Mouse (Mus musculus): Measurements from ENCODE around the gene Col15a1. TPM values are rescaled to one million over a fixed set of nuclear protein-coding genes. Genes with fewer than 3 reads are reported as not detected.

The Col15a1 gene
- polyA plus RNA-seq, 1 experiment from 2014 or later = 12.9 TPM

DNA sequence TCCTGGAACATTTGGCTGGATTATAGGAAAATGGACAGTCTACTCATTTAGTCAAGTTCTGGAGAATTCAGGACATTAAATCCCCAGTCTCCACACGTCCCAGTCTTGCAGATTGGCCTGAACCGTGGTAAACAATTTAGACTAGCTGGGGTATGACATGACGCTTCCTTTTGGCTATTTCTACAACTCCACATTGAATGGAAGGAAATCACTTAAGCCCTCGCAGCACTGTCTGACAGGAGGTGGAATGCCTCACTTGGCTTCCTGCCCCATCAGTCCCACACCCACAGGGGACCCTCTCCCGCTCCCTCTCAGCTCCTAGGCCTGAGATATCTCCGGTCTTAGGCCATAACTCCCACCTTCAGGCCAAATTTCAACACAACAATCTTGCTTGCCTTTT lies 2.1 kb upstream of the Col15a1 start:
- WGBS = 39% methylated on average over 6 of the region's 6 CpGs
- Histone ChIP-seq H3K27me3 (peaks cover 61% of the 10 kb centered on the region), H3K9ac (no peak overlapping the region), H3K4me2 (no peak overlapping the region), H3K4me1 (replicated peaks) (peaks cover 19% of the 10 kb centered on the region), H3K4me3 (no peak overlapping the region), H3K9me3 (replicated peaks) (no peaks in the 10 kb centered on the region), H3K36me3 (no peaks in the 10 kb centered on the region), H3K27ac (peak overlapping the region; percentile 22; the same call in 1 of the 2 replicates)
- ATAC-seq (replicated peaks; ENCODE audit: insufficient number of reproducible peaks, insufficient read depth, low FRiP score, low read depth) = peak; percentile 63

DNA sequence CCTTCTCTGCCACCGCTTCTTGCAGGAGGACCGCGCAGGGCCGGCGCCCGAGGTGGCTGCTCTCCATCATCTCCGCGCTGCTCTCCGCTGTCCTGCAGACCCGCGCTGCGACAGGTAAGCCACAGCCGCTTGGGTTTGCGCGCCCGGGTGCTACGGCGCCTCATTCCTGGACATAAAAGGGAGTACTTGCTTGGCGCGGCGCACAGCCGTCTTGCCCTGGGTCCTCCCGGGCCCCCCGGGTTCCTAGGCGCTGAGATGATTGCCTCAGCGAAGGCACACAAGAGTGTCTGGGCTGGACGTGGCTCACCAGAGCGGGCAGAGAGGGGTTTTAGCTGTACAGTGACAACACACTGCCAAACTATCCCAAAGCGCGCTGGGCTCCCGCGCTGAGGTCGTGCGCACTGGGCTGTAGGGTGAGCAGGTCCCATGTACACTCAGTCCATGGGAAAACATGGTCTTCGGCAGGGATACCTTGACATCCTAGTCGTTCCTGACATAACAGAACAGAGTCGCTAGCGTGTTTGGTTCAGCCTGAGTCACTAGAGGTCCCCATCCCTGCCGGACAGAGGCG lies 545 bp downstream of the Col15a1 start:
- Histone ChIP-seq H3K4me2 (peak overlapping the region; percentile 82), H3K27ac (no peak overlapping the region), H3K9ac (peak overlapping the region; percentile 51), H3K4me3 (peak overlapping the region; percentile 53), H3K9me3 (replicated peaks) (no peaks in the 10 kb centered on the region), H3K4me1 (replicated peaks) (peaks cover 19% of the 10 kb centered on the region), H3K36me3 (no peaks in the 10 kb centered on the region), H3K27me3 (peaks cover 61% of the 10 kb centered on the region)
- no peak for ATAC-seq (replicated peaks; ENCODE audit: insufficient number of reproducible peaks, insufficient read depth, low FRiP score, low read depth)
- WGBS = 2% methylated on average over 40 of the region's 40 CpGs

DNA sequence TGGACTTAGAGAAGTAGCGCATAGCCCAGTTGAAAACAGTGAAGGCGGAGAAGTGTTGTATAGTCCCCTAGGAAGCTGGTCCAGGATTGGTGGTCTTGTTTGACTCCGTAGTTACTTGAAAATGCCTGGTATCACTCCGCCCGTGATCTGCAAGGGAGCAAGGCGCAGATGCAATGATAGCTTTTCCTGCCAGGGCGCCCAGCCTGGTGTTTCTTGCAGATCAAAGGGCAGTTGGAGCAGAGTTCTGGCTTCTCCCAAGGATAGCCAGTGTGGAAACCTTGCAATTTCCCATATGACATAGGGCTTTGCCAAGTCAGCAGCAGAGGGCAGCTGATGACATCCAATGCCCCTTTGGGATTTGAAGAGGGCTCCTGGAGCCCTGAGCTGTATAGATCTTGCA lies 1.5 kb downstream of the Col15a1 start:
- H3K9ac ChIP-seq = no peak overlapping the region
- peak overlapping the region; percentile 53 for H3K4me3 ChIP-seq
- peak overlapping the region; percentile 82; the same call in 1 of the 2 replicates for H3K4me2 ChIP-seq
- no peaks in the 10 kb centered on the region for H3K9me3 ChIP-seq (replicated peaks)
- no peak overlapping the region for H3K27ac ChIP-seq
- no peak for ATAC-seq (replicated peaks; ENCODE audit: insufficient number of reproducible peaks, insufficient read depth, low FRiP score, low read depth)
- no peaks in the 10 kb centered on the region for H3K36me3 ChIP-seq
- peaks cover 60% of the 10 kb centered on the region for H3K27me3 ChIP-seq
- H3K4me1 ChIP-seq (replicated peaks) = peaks cover 16% of the 10 kb centered on the region
- WGBS = 70% methylated on average over 7 of the region's 7 CpGs

DNA sequence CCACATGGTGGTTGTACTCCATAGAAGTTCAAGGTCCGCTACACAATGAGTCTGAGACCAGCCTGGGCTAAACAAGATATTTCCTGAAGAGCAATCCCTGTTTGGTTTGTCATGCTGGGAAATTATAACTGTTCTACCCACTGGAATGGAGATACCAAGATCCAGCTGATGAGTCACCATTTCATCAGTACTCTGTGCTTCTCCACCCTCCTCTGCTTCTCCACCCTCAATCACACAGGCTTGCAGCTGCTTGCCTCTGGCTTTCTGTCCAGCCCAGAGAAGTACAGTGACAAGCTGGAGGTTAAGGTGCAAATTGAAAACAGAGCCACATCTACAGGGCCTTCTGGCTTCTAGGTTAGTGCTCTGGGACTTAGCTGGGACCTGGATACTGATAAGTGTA lies 10.9 kb downstream of the Col15a1 start:
- no peak for ATAC-seq (replicated peaks; ENCODE audit: insufficient number of reproducible peaks, insufficient read depth, low FRiP score, low read depth)
- no peaks in the 10 kb centered on the region for H3K27me3 ChIP-seq
- no peaks in the 10 kb centered on the region for H3K36me3 ChIP-seq
- no peak overlapping the region for H3K27ac ChIP-seq
- no peaks in the 10 kb centered on the region for H3K4me1 ChIP-seq (replicated peaks)
- no peak overlapping the region for H3K9ac ChIP-seq
- no peaks in the 10 kb centered on the region for H3K9me3 ChIP-seq (replicated peaks)
- WGBS = 97% methylated on average over 1 of the region's 1 CpGs
- no peak overlapping the region for H3K4me3 ChIP-seq
- H3K4me2 ChIP-seq = no peak overlapping the region

DNA sequence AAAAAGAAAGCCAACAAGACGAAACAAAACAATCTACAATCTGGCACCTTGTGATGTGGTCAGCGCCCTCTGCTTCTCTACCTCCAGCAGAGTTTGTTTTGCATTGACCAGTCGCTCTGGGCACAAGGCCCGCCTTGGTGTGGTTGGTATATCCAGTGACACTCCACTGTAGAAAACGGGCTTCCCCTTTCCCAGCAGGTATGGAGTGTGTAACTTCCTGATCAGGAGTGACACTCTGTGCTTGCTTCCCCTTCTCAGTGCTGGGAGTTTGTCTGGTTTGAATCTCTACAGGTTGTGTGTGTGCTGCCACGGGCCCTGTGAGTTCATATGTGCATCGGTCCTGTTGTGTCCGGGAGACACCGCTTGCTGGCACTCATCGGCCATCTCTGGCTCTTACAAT lies 11.4 kb downstream of the Col15a1 start:
- H3K27ac ChIP-seq = no peak overlapping the region
- H3K4me3 ChIP-seq = no peak overlapping the region
- no peak for ATAC-seq (replicated peaks; ENCODE audit: insufficient number of reproducible peaks, insufficient read depth, low FRiP score, low read depth)
- no peak overlapping the region for H3K4me2 ChIP-seq
- no peaks in the 10 kb centered on the region for H3K27me3 ChIP-seq
- no peak overlapping the region for H3K9ac ChIP-seq
- WGBS = 82% methylated on average over 10 of the region's 10 CpGs
- H3K36me3 ChIP-seq = no peaks in the 10 kb centered on the region
- no peaks in the 10 kb centered on the region for H3K4me1 ChIP-seq (replicated peaks)
- no peaks in the 10 kb centered on the region for H3K9me3 ChIP-seq (replicated peaks)

DNA sequence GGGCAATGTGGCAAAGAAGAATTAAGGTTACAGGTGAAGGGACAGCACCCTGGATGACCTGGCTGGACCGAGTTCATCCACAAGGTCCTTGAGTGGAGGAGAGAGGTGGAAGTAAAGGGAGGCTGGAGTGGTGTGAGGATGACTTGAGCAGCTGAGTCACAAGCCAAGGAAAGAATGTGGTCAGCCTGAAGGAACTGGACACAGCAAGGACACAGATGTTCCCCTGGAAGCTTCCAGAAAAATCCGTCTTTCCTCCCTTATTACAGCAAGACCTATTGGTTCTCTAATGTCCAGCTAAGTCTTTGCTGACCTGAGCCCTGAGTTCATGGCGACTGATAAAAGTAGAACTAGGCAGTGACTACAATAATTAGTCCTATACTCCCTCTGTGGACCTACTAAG lies 12.6 kb downstream of the Col15a1 start:
- WGBS = 81% methylated on average over 3 of the region's 3 CpGs
- Histone ChIP-seq H3K4me1 (replicated peaks) (no peaks in the 10 kb centered on the region), H3K4me2 (no peak overlapping the region), H3K36me3 (no peaks in the 10 kb centered on the region), H3K9me3 (replicated peaks) (no peaks in the 10 kb centered on the region), H3K9ac (no peak overlapping the region), H3K4me3 (no peak overlapping the region), H3K27me3 (no peaks in the 10 kb centered on the region), H3K27ac (no peak overlapping the region)
- ATAC-seq (replicated peaks; ENCODE audit: insufficient number of reproducible peaks, insufficient read depth, low FRiP score, low read depth) = no peak

DNA sequence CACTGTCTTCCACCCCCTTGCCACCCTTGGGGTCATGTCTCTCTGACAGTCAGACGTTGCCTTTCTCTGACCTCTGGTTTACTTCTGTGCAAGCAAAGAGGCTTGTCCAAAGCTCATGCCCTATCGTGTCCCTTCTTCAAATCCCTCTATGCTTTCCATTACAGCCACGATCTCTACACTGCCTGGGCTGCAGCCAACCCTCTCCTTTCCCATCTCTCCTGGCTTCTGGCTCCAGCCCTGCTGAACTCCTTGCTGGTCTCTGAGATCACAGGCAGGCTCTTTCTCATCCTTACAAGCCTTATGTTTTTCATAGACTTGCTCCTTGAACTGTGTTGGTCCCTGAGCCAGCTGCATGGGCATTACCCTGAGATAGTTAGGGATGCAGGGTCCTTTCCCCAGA lies 14.2 kb downstream of the Col15a1 start:
- H3K9ac ChIP-seq = no peak overlapping the region
- no peak overlapping the region for H3K27ac ChIP-seq
- no peaks in the 10 kb centered on the region for H3K9me3 ChIP-seq (replicated peaks)
- 60% methylated on average over 3 of the region's 3 CpGs for WGBS
- H3K4me2 ChIP-seq = no peak overlapping the region
- no peaks in the 10 kb centered on the region; the same call in 1 of the 2 replicates for H3K27me3 ChIP-seq
- peaks cover 6% of the 10 kb centered on the region for H3K4me1 ChIP-seq (replicated peaks)
- ATAC-seq (replicated peaks; ENCODE audit: insufficient number of reproducible peaks, insufficient read depth, low FRiP score, low read depth) = no peak
- H3K4me3 ChIP-seq = no peak overlapping the region
- no peaks in the 10 kb centered on the region for H3K36me3 ChIP-seq

DNA sequence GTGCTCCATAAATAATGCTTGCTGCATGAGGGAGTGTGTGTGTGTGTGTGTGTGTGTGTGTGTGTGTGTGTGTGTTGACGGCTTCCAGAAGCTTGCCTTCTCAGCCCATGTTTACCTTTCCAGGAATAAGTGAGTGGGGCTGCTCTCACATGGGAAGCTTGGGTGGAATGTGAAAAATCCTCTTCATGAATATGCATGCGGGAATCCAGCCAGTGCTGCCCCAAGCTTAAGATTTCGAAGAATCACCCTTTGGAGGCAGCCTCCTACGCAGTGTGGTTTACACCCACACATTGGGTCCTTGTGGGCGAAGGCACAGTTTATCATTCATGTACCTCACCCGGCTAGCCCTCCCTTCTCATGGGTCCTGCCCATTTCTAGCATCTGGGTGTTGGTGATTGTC lies 18.0 kb downstream of the Col15a1 start:
- Histone ChIP-seq H3K27ac (no peak overlapping the region), H3K36me3 (no peaks in the 10 kb centered on the region), H3K27me3 (no peaks in the 10 kb centered on the region; the same call in 1 of the 2 replicates), H3K4me1 (replicated peaks) (peaks cover 21% of the 10 kb centered on the region), H3K9ac (no peak overlapping the region), H3K4me2 (no peak overlapping the region), H3K4me3 (no peak overlapping the region), H3K9me3 (replicated peaks) (no peaks in the 10 kb centered on the region)
- WGBS = 59% methylated on average over 6 of the region's 6 CpGs
- no peak for ATAC-seq (replicated peaks; ENCODE audit: insufficient number of reproducible peaks, insufficient read depth, low FRiP score, low read depth)

DNA sequence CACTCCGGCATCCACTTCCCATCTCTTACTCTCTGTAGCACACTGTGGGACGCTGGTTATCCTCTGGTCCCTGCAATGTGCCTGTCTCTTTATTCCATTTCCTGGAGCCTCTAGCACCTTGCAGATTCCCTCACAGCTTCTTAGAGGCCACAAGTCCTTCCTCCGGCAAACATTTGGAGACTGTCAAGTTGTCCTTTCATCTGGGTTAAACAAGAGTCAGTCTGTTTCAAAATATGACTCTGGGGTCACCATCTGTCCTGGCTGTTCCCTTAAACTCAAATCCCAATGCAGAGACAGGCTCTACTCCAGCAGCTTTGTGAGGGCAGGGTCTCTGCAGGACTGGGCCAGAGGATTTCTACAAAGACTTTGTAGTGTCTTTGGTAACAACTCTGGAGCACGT lies 19.1 kb downstream of the Col15a1 start:
- Histone ChIP-seq H3K27me3 (no peaks in the 10 kb centered on the region; the same call in 1 of the 2 replicates), H3K4me3 (no peak overlapping the region), H3K4me2 (no peak overlapping the region), H3K36me3 (no peaks in the 10 kb centered on the region), H3K9ac (no peak overlapping the region), H3K9me3 (replicated peaks) (no peaks in the 10 kb centered on the region), H3K27ac (peak overlapping the region; percentile 42), H3K4me1 (replicated peaks) (peaks cover 21% of the 10 kb centered on the region)
- ATAC-seq (replicated peaks; ENCODE audit: insufficient number of reproducible peaks, insufficient read depth, low FRiP score, low read depth) = no peak
- 68% methylated on average over 4 of the region's 4 CpGs for WGBS

DNA sequence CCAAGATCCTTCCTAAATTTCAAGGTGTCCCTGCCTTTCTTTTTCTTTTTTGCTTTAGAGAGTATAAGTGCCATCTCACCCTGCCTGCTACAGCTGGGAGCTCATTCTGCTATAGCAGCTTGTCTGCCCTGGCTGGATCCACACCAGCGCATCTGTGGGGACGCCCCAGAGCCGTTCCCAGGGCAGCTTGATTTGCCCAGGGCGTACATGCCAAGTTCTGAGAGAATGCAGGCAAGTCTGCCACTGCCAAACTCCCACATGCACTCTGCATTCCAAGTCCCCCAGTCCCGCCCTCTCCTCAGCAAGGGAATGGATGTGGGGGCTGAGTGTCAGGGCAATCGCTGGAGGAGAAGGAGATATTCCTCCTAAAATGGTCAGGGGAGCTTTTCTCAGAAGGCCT lies 19.8 kb downstream of the Col15a1 start:
- Histone ChIP-seq H3K27me3 (no peaks in the 10 kb centered on the region; the same call in 1 of the 2 replicates), H3K4me2 (no peak overlapping the region; the same call in 1 of the 2 replicates), H3K9ac (0 out of 2 replicates have a peak overlapping the region, but pooled peaks have one; percentile 18), H3K36me3 (no peaks in the 10 kb centered on the region), H3K27ac (peak overlapping the region; percentile 42), H3K4me3 (no peak overlapping the region), H3K9me3 (replicated peaks) (no peaks in the 10 kb centered on the region), H3K4me1 (replicated peaks) (peaks cover 21% of the 10 kb centered on the region)
- ATAC-seq (replicated peaks; ENCODE audit: insufficient number of reproducible peaks, insufficient read depth, low FRiP score, low read depth) = peak; percentile 66; the same call in 1 of the 2 replicates
- 27% methylated on average over 6 of the region's 6 CpGs for WGBS

DNA sequence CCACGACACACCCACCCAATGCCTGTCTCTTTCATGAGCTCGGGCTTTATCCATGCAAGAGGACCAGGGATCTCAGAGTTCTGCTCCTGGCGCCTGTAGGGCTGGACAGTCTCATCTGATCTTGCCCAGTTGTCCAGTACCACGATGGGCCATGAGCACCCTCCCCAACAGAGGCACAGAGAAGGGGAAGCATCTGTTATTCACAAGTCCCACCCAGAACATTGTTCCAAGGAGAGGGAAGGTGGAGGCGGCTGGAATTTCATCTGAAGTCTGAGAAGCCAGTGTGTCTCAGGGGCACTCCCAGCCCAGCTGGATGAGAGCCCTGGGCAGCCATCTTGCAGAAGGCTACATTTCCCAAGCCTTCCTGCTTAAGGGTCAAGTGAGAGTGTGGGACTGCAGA lies 21.0 kb downstream of the Col15a1 start:
- Histone ChIP-seq H3K4me2 (no peak overlapping the region), H3K9ac (no peak overlapping the region), H3K27ac (no peak overlapping the region), H3K4me1 (replicated peaks) (peaks cover 26% of the 10 kb centered on the region), H3K36me3 (no peaks in the 10 kb centered on the region), H3K9me3 (replicated peaks) (no peaks in the 10 kb centered on the region), H3K4me3 (no peak overlapping the region), H3K27me3 (no peaks in the 10 kb centered on the region; the same call in 1 of the 2 replicates)
- 70% methylated on average over 5 of the region's 5 CpGs for WGBS
- ATAC-seq (replicated peaks; ENCODE audit: insufficient number of reproducible peaks, insufficient read depth, low FRiP score, low read depth) = no peak

DNA sequence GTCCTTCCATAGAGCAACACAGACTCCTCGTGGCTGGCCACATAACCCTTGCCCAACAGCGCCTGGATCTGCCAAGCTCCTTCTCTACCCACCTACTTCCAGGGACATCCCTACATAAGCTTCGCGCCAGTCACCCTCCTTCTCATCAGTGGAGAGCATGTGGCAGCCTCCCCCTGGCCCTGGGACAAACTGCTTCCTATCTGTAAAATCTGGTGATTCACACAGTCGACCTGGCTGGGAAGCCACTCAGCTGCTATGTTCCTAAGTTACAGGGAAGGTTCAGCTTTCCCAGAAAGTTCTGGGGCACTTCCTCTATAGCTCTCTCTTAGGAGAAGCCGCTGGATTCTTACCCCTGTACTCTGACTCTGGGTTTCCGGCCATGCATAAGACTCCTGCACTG lies 22.5 kb downstream of the Col15a1 start:
- no peaks in the 10 kb centered on the region; the same call in 1 of the 2 replicates for H3K27me3 ChIP-seq
- H3K27ac ChIP-seq = no peak overlapping the region
- H3K9me3 ChIP-seq (replicated peaks) = no peaks in the 10 kb centered on the region
- no peak overlapping the region for H3K9ac ChIP-seq
- no peak overlapping the region for H3K4me3 ChIP-seq
- no peak for ATAC-seq (replicated peaks; ENCODE audit: insufficient number of reproducible peaks, insufficient read depth, low FRiP score, low read depth)
- WGBS = 78% methylated on average over 7 of the region's 7 CpGs
- H3K4me1 ChIP-seq (replicated peaks) = peaks cover 37% of the 10 kb centered on the region
- no peaks in the 10 kb centered on the region for H3K36me3 ChIP-seq
- no peak overlapping the region for H3K4me2 ChIP-seq

All from heart, embryonic 15.5 days (tissue).